ENCODE assay signal across 9 mouse cellular contexts in genomic region chr11:67675562-67676540, GRCm38 (mm10). TPM values are rescaled to one million over a fixed set of nuclear protein-coding genes. Genes with fewer than 3 reads are reported as not detected.
DNase-seq lines count a peak whose midpoint lies in the region; ATAC-seq lines count a peak whose summit lies in the region.
"Had no signal": no experiment of that assay in that cellular context is flagged by ENCODE, and none has a peak within 500 bp of the region (broad histone marks: within the 10 kb centered on the region; RNA-seq: fewer than 3 reads in every experiment).

No protein-coding gene starts in this region.

- no peak overlapping the region for H3K9ac ChIP-seq in liver, embryonic 12.5 days
- no peak overlapping the region for H3K9ac ChIP-seq in hindbrain, embryonic 13.5 days
- H3K9ac ChIP-seq in limb, embryonic 11.5 days (ENCODE audit: low read length) = no peak overlapping the region

- DNase-seq in liver = peak; percentile 33
- peak; percentile 42 for DNase-seq in WW6 (ENCODE audit: low read depth, low spot score)
- DNase-seq in embryo, embryonic 11 days = peak; percentile 87
- peak; percentile 69 for DNase-seq in limb, embryonic 11.5 days (ENCODE audit: low spot score)
- DNase-seq in natural killer cell, adult 2 months (ENCODE audit: low spot score in 2 of 2) = peak; percentile 33 to 46

- no peak overlapping the region for H3K4me3 ChIP-seq in liver, embryonic 12.5 days
- no peak overlapping the region for H3K4me3 ChIP-seq in hindbrain, embryonic 13.5 days
- H3K4me3 ChIP-seq in limb, embryonic 11.5 days (ENCODE audit: low read depth, low read length) = no peak overlapping the region
- H3K4me3 ChIP-seq: erythroblast, embryonic 14.5 days had no signal

- no peak overlapping the region for H3K4me2 ChIP-seq in liver, embryonic 12.5 days
- no peak overlapping the region for H3K4me2 ChIP-seq in hindbrain, embryonic 13.5 days
- H3K4me2 ChIP-seq in limb, embryonic 11.5 days (ENCODE audit: low read depth, severe bottlenecking) = no peak overlapping the region

- H3K36me3 ChIP-seq in liver, embryonic 12.5 days = no peaks in the 10 kb centered on the region
- no peaks in the 10 kb centered on the region for H3K36me3 ChIP-seq in hindbrain, embryonic 13.5 days
- no peaks in the 10 kb centered on the region for H3K36me3 ChIP-seq in limb, embryonic 11.5 days (ENCODE audit: control insufficient read depth, insufficient read depth, low read length)

- H3K9me3 ChIP-seq in liver, embryonic 12.5 days (replicated peaks) = no peaks in the 10 kb centered on the region
- H3K9me3 ChIP-seq in hindbrain, embryonic 13.5 days = no peaks in the 10 kb centered on the region
- no peaks in the 10 kb centered on the region for H3K9me3 ChIP-seq in limb, embryonic 11.5 days (ENCODE audit: control insufficient read depth, low read length)

- H3K27me3 ChIP-seq in liver, embryonic 12.5 days (replicated peaks) = no peaks in the 10 kb centered on the region
- H3K27me3 ChIP-seq in hindbrain, embryonic 13.5 days = no peaks in the 10 kb centered on the region
- no peaks in the 10 kb centered on the region for H3K27me3 ChIP-seq in limb, embryonic 11.5 days (ENCODE audit: control insufficient read depth, insufficient read depth, low read length)

- no peak overlapping the region for H3K27ac ChIP-seq in liver, embryonic 12.5 days
- H3K27ac ChIP-seq in hindbrain, embryonic 13.5 days = no peak overlapping the region
- H3K27ac ChIP-seq in limb, embryonic 11.5 days (replicated peaks; ENCODE audit: low read depth, low read length) = no peak overlapping the region

- H3K4me1 ChIP-seq in liver, embryonic 12.5 days = no peaks in the 10 kb centered on the region
- no peaks in the 10 kb centered on the region for H3K4me1 ChIP-seq in hindbrain, embryonic 13.5 days (replicated peaks)
- no peaks in the 10 kb centered on the region for H3K4me1 ChIP-seq in limb, embryonic 11.5 days (ENCODE audit: control insufficient read depth, insufficient read depth, low read length)

- WGBS in liver, embryonic 12.5 days (ENCODE audit: insufficient replicate concordance) = 31% methylated on average over 12 of the region's 12 CpGs
- WGBS in hindbrain, embryonic 13.5 days = 60% methylated on average over 12 of the region's 12 CpGs
- 58% methylated on average over 12 of the region's 12 CpGs for WGBS in limb, embryonic 11.5 days

- no peak for ATAC-seq in liver, embryonic 12.5 days
- peak; percentile 76 for ATAC-seq in hindbrain, embryonic 13.5 days (ENCODE audit: low FRiP score)
- ATAC-seq in limb, embryonic 11.5 days (ENCODE audit: insufficient number of reproducible peaks, low FRiP score, low TSS enrichment, low read depth) = 0 out of 2 replicates have a peak, but pooled peaks have one; percentile 51
- no peak for ATAC-seq in activated CD4-positive, CD25-positive, alpha-beta regulatory T cell, adult 4 months

RNA-seq across cellular contexts. Expression of gene Rcvrn, which starts 19.3 kb away (rescaled TPM):
- not detected in 2 replicates for polyA plus RNA-seq in liver, embryonic 12.5 days (2016; fragmentation: Nextera tagmentation; extraction: Ambion mirVana)
- polyA plus RNA-seq in hindbrain, embryonic 13.5 days (2015; fragmentation: Nextera tagmentation; extraction: Ambion mirVana) = not detected in 2 replicates
- not detected in 2 replicates for polyA plus RNA-seq in limb, embryonic 11.5 days (2014; fragmentation: Nextera tagmentation; extraction: Ambion mirVana)
- not detected for polyA plus RNA-seq in activated CD4-positive, CD25-positive, alpha-beta regulatory T cell, adult 4 months (2017; shearing (Covaris generic))
- polyA plus RNA-seq: erythroblast, embryonic 14.5 days had no signal

Comparison
In these comparisons a context has a peak if more than half of its experiments do, and no peak if none do; other contexts are left out.
1. DNase-seq: peak in every context shown above with its lines; median percentile 87 in embryo, embryonic 11 days; 69 in limb, embryonic 11.5 days; 42 in WW6; 40 in natural killer cell, adult 2 months; 33 in liver.
2. ATAC-seq: peak in hindbrain, embryonic 13.5 days (single experiment) and limb, embryonic 11.5 days (single experiment); none in liver, embryonic 12.5 days (single experiment) and activated CD4-positive, CD25-positive, alpha-beta regulatory T cell, adult 4 months (single experiment).